Mouse (Mus musculus): Measurements from ENCODE around the gene Pfdn6.

The Pfdn6 gene

DNA sequence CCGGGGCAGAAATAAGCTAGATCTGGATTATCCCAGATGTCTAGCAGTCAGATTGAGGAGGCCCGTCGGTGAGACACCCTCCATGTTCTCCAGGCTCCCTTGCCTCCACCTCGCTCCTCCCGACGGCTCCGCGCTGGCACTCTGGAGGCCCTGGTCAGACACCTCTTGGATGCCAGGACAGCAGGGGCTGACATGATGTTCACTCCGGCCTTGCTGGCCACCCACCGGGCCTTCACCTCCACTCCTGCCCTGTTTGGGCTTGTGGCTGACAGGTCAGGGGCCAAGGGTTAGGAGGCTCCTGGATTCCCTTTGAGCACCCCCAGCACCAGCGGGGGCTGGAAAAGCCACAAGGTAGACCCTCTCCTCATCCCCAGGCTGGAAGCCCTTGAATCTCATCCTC lies 8.2 kb downstream of the Pfdn6 start:
- no peak for DNase-seq (ENCODE audit: low read depth, low spot score)

GRCm38 (mm10) chr17:33931159-33931866 lies 8.8 kb downstream of the Pfdn6 start:
- DNase-seq (ENCODE audit: low read depth, low spot score) = no peak

- DNase-seq (ENCODE audit: low read depth, low spot score) = no peak
These were observed 9.6 kb downstream of the Pfdn6 start for GRCm38 (mm10) chr17:33930280-33931158.

GRCm38 (mm10) chr17:33929371-33930279 lies 10.5 kb downstream of the Pfdn6 start, which contains the start of gene Rgl2:
Rgl2 (plus strand) TSS chr17:33929543.
- peak; percentile 90 for DNase-seq (ENCODE audit: low read depth, low spot score)

GRCm38 (mm10) chr17:33928251-33928947 lies 11.7 kb downstream of the Pfdn6 start:
- DNase-seq (ENCODE audit: low read depth, low spot score) = no peak

GRCm38 (mm10) chr17:33926207-33926932 lies 13.8 kb downstream of the Pfdn6 start:
- DNase-seq (ENCODE audit: low read depth, low spot score) = no peak

DNA sequence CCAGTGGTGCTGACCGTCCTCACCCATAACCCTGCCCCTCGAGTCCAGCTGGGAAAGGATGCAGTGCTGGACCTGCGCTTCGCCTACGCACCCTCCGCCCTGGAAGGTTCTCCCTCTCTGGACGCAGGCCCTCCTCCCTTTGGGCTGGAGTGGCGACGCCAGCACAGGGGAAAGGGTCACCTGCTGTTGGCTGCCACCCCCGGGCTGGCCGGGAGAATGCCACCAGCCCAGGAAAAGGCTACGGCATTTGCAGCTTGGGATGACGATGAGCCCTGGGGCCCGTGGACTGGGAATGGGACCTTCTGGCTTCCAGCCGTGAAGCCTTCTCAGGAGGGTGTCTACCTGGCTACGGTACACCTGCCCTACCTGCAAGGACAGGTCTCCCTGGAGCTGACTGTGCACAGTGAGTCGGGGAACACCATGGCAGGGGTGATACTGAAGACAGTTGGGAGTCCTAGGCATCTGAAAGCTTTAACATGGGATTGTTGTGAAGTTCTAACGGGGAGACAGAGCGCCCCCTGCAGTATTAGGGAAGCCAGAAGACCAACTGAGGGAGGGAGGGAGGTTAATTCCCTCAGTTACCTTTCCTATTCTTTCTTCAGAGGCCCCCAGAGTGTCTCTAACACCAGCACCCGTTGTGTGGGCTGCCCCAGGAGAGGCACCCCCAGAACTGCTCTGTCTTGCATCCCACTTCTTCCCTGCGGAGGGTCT lies 14.6 kb downstream of the Pfdn6 start:
- no peak for DNase-seq (ENCODE audit: low read depth, low spot score)

DNA sequence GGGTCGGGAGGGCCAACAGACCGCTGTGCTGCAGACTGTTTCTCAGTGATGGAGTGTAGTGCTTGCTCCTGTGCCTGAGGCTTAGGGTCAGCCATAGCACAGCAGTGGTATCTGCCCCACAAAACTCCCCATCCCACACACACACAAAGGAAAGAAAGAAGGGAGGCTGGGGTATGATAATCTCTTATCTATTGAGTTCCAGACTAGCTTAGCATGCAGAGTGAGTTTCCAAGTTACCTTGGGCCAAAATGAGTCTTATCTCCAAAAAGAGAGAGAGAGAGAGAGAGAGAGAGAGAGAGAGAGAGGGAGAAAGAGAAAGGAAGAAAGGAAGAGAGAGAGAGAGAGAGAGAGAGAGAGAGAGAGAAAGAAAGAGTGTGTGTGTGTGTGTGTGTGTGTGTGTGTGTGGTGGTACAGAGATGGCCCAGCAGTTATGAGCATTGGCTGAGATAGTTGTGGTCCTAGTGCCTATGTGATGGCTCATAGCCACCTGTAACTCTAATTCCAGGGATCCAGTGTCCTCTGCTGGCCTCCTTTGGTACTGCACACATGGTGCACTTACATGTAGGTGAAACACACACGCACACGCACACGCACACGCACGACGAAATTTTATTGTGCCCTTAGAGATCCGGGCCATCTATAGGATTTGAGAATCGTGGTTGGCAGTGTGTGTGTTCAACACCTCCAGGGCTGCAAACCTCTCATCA lies 15.4 kb downstream of the Pfdn6 start:
- DNase-seq (ENCODE audit: low read depth, low spot score) = no peak

DNA sequence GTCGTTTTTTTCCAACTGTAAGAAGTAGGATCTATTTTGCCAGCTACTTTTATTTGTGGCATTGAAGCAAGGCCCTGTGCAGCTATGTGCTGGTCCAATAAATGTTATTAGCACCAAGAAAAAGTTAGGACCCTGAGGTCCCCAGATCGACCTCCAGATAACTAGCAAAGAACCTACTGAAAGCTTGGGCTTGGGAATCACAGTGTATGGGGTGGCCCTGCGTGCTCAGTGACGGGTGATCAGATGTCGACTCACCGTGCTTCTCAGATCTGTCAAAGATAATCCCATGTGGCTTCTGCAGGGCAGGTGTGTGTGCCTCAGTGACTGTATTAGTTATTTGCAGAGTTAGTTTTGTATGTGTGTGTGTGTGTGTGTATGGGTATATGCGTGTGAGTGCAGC lies 18.8 kb downstream of the Pfdn6 start:
- DNase-seq (ENCODE audit: low read depth, low spot score) = no peak

- no peak for DNase-seq (ENCODE audit: low read depth, low spot score)
These were observed 19.7 kb downstream of the Pfdn6 start for GRCm38 (mm10) chr17:33920282-33921097.

DNA sequence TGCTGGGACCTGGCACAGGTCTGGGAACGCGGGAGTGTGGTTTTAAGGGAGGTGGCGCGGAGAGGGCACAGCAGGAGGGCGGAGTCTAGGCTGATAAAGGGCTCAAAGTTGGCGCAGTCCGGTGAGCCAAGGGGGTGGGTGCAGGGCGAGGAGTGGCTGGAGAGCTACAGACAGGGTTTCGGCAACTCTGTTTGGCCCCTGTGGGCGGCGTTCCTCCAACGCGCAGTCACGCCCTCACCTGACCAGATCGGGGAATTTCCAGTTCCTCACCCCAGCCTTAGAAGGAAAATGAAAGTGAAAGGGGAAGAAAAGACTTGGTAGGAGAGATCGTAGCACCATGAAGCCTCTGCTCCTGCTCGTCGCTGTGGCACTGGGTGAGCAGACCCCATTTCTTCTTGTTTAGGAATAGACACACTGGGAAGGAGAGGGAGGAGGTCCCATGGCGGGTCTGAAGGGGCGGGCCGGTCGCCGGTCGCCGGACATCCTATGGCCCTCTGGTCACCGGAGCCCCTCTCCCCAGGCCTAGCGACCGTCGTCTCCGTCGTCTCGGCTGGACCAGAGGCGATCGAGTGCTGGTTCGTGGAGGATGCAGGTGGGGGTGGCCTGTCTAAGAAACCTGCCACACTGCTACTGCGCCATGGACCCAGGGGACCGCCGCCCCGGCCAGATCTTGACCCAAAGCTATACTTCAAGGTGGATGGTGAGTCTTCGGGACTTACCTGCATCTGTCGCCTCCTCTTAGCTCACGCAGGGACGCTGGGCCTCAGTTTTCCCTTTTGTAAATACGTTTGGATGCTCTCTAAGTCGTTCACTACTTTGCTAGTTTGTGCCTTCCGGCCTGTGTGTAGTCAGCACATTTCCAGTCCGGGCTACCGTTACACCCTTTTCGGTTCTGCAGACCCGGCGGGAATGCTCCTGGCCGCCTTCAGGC lies 20.5 kb downstream of the Pfdn6 start:
- DNase-seq (ENCODE audit: low read depth, low spot score) = no peak

DNA sequence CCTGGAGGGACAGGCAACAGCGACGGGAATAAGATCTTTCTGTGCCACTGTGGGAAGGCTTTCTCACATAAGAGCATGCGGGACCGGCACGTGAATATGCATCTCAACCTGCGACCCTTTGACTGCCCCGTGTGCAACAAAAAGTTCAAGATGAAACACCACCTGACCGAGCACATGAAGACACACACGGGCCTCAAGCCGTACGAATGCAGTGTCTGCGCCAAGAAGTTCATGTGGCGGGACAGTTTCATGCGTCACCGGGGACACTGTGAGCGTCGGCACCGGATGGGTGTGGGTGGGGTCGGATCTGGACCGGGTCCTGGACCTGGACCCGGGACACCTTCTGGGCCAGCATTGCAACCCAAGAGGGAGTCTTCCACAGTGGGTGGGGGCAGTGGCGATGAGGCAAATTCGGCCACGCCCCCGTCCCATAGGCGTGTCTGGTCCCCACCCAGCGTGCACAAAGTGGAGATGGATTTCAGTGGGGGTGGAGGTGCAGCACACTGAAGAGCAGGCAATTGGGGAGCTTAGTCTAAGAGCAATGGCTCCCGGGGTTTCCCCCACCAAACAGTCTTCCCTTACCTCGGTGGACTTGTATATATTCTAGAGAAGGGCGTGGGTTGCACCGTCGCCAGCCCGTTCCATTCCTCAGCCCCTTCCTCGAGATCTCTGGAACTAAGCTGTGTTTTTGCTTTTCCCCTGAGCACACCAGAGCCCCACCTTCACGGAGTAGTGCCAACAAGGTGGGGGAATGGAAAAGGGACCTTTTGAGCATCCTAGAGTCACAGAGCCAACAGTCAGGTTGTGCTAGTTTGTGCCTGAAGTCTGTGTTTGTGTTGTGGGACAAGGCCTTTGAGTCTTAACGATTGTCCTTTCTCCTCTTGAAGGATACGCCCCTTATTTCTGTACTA lies 21.6 kb downstream of the Pfdn6 start:
- DNase-seq (ENCODE audit: low read depth, low spot score) = no peak

DNA sequence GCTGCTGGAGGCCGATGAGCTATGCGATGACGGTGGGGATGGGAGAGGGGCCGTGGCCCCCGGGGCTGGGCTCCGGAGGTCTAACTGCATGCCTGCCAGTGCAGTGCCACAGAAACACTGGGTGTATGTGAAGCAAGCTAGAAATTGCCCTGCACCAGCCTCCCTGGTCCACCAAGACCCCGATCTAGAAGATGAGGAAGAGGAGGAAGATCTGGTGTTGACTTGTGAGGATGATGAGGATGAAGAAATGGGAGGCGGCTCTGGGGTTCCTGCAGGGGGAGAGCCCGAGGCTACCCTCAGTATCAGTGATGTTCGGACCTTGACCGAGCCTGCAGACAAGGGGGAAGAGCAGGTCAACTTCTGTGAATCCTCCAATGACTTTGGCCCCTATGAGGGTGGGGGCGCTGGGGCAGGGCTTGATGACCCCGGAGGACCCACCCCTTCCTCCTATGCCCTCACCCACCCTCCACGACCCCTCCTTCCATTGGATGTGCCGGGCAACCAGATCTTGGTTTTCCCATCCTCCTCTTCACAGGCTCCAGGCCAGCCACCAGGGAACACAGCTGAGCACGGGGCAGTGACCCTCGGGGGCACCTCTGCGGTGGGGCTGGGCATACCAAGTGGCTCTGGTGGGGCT lies 22.4 kb downstream of the Pfdn6 start:
- DNase-seq (ENCODE audit: low read depth, low spot score) = no peak

GRCm38 (mm10) chr17:33916847-33917655 lies 23.1 kb downstream of the Pfdn6 start:
- DNase-seq (ENCODE audit: low read depth, low spot score) = no peak

GRCm38 (mm10) chr17:33916294-33916693 lies 23.8 kb downstream of the Pfdn6 start:
- no peak for DNase-seq (ENCODE audit: low read depth, low spot score)

Measured in telencephalon, adult 2 months (tissue).